Comparison of ENCODE assay signal across 9 mouse cellular contexts in the genomic region with DNA sequence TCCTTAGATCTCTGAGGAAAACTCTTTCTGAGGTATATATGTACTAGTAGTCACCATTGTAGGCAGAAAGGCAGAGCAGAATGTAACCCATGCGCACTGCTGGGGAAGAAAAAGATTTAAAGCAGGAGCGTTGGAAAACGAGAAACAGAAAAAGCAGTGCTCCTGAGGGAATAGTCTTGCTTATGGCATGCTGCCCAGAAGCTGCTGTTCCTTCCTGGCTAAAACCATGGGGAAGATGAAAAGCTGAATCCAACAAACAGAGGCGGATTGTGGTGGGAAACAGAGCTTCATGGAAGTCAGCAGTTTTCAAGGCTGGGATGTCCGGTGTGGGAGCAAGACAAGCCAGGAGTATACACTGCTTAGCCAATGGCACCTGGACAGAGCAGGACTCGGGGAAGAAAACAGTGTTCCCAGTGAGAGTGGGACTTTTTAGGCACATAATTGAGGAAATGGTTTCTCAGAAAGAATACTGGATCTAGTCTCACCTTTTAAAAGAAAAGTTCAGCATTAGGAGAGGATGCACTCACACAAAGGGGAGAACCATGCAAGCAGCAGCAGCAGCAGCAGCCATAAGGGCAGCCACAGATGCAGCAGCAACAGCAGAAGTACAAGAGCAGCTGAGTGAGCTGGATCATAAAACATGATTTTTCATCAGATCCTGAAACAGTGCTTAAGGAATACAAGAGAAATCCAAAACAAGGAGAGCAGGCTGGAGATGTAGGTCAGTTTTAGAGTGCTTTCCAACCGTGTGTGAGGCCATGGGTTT. TPM values are rescaled to one million over a fixed set of nuclear protein-coding genes. Genes with fewer than 3 reads are reported as not detected.
DNase-seq lines count a peak whose midpoint lies in the region; ATAC-seq lines count a peak whose summit lies in the region.
"Had no signal": no experiment of that assay in that cellular context is flagged by ENCODE, and none has a peak within 500 bp of the region (broad histone marks: within the 10 kb centered on the region; RNA-seq: fewer than 3 reads in every experiment).

No protein-coding gene starts in this region.

- H3K4me1 ChIP-seq in forebrain, embryonic 14.5 days (ENCODE audit: control insufficient read depth, insufficient read depth, low read length) = no peaks in the 10 kb centered on the region
- no peaks in the 10 kb centered on the region for H3K4me1 ChIP-seq in forebrain, embryonic 12.5 days
- H3K4me1 ChIP-seq in neural tube, embryonic 13.5 days (replicated peaks) = no peaks in the 10 kb centered on the region; the same call in 1 of the 2 replicates
- H3K4me1 ChIP-seq in hindbrain, embryonic 15.5 days (replicated peaks) = no peaks in the 10 kb centered on the region

- DNase-seq in forebrain, embryonic 14.5 days (ENCODE audit: low spot score) = peak; percentile 58
- DNase-seq in neural tube, embryonic 10.5 days (ENCODE audit: extremely low spot score, low spot score) = no peak
- peak; percentile 27 to 42 for DNase-seq in right cerebral cortex, adult 2 months (ENCODE audit: low spot score in 2 of 2)

- no peak overlapping the region for H3K4me3 ChIP-seq in forebrain, embryonic 14.5 days (ENCODE audit: low read depth, low read length)
- H3K4me3 ChIP-seq in forebrain, embryonic 12.5 days (replicated peaks) = no peak overlapping the region
- H3K4me3 ChIP-seq in neural tube, embryonic 13.5 days = no peak overlapping the region
- H3K4me3 ChIP-seq in hindbrain, embryonic 15.5 days = no peak overlapping the region

- peak; percentile 37; the same call in 1 of the 2 replicates for ATAC-seq in forebrain, embryonic 14.5 days
- ATAC-seq in forebrain, embryonic 12.5 days (ENCODE audit: low FRiP score) = no peak
- ATAC-seq in neural tube, embryonic 13.5 days (ENCODE audit: low read depth) = peak; percentile 53
- ATAC-seq in hindbrain, embryonic 15.5 days (ENCODE audit: low FRiP score, low read depth) = peak; percentile 80
- ATAC-seq in megakaryocyte-erythroid progenitor cell, adult 5-6 weeks (replicated peaks; ENCODE audit: low FRiP score, low TSS enrichment, poor library complexity, severe bottlenecking) = no peak
- ATAC-seq in activated CD4-positive, CD25-positive, alpha-beta regulatory T cell, adult 4 months = no peak

- H3K9ac ChIP-seq in forebrain, embryonic 14.5 days (ENCODE audit: low read length) = no peak overlapping the region
- H3K9ac ChIP-seq in forebrain, embryonic 12.5 days = no peak overlapping the region
- H3K9ac ChIP-seq in neural tube, embryonic 13.5 days = no peak overlapping the region
- no peak overlapping the region for H3K9ac ChIP-seq in hindbrain, embryonic 15.5 days

- no peak overlapping the region for H3K27ac ChIP-seq in forebrain, embryonic 14.5 days (ENCODE audit: low read depth, low read length)
- H3K27ac ChIP-seq in forebrain, embryonic 12.5 days = no peak overlapping the region
- H3K27ac ChIP-seq in neural tube, embryonic 13.5 days (replicated peaks) = peak overlapping the region; percentile 57
- peak overlapping the region; percentile 63 for H3K27ac ChIP-seq in hindbrain, embryonic 15.5 days (replicated peaks)

- H3K27me3 ChIP-seq in forebrain, embryonic 14.5 days (replicated peaks; ENCODE audit: control insufficient read depth, insufficient read depth, low read length) = no peaks in the 10 kb centered on the region
- no peaks in the 10 kb centered on the region for H3K27me3 ChIP-seq in forebrain, embryonic 12.5 days
- H3K27me3 ChIP-seq in neural tube, embryonic 13.5 days = no peaks in the 10 kb centered on the region
- no peaks in the 10 kb centered on the region for H3K27me3 ChIP-seq in hindbrain, embryonic 15.5 days
- H3K27me3 ChIP-seq: CH12.LX had no signal

- no peaks in the 10 kb centered on the region for H3K36me3 ChIP-seq in forebrain, embryonic 14.5 days (ENCODE audit: control insufficient read depth, insufficient read depth, low read length)
- no peaks in the 10 kb centered on the region for H3K36me3 ChIP-seq in forebrain, embryonic 12.5 days (replicated peaks)
- no peaks in the 10 kb centered on the region for H3K36me3 ChIP-seq in neural tube, embryonic 13.5 days
- no peaks in the 10 kb centered on the region for H3K36me3 ChIP-seq in hindbrain, embryonic 15.5 days

- 50% methylated on average over 7 of the region's 7 CpGs for WGBS in forebrain, embryonic 14.5 days
- WGBS in forebrain, embryonic 12.5 days = 72% methylated on average over 7 of the region's 7 CpGs
- WGBS in neural tube, embryonic 13.5 days = 49% methylated on average over 7 of the region's 7 CpGs
- WGBS in hindbrain, embryonic 15.5 days = 50% methylated on average over 7 of the region's 7 CpGs

- no peaks in the 10 kb centered on the region for H3K9me3 ChIP-seq in forebrain, embryonic 14.5 days (replicated peaks; ENCODE audit: control insufficient read depth, low read length)
- no peaks in the 10 kb centered on the region for H3K9me3 ChIP-seq in forebrain, embryonic 12.5 days
- no peaks in the 10 kb centered on the region for H3K9me3 ChIP-seq in neural tube, embryonic 13.5 days
- H3K9me3 ChIP-seq in hindbrain, embryonic 15.5 days = no peaks in the 10 kb centered on the region

- 0 out of 2 replicates have a peak overlapping the region, but pooled peaks have one; percentile 1 for H3K4me2 ChIP-seq in forebrain, embryonic 14.5 days (ENCODE audit: low read length)
- no peak overlapping the region for H3K4me2 ChIP-seq in forebrain, embryonic 12.5 days
- peak overlapping the region; percentile 9; the same call in 1 of the 2 replicates for H3K4me2 ChIP-seq in neural tube, embryonic 13.5 days
- peak overlapping the region; percentile 19; the same call in 1 of the 2 replicates for H3K4me2 ChIP-seq in hindbrain, embryonic 15.5 days

RNA-seq across cellular contexts. Expression of a gene that starts 33.0 kb away (rescaled TPM):
- 35.9 and 47.0 TPM in 2 replicates for polyA plus RNA-seq in forebrain, embryonic 14.5 days (2014; fragmentation: Nextera tagmentation; extraction: Ambion mirVana)
- polyA plus RNA-seq in forebrain, embryonic 12.5 days (2016; fragmentation: Nextera tagmentation; extraction: Ambion mirVana) = 75.5 and 75.9 TPM in 2 replicates
- polyA plus RNA-seq in neural tube, embryonic 13.5 days (2015; fragmentation: Nextera tagmentation; extraction: Ambion mirVana) = 49.5 and 56.3 TPM in 2 replicates
- 48.5 and 50.0 TPM in 2 replicates for polyA plus RNA-seq in hindbrain, embryonic 15.5 days (2015; fragmentation: Nextera tagmentation; extraction: Ambion mirVana)
- total RNA-seq in megakaryocyte-erythroid progenitor cell, adult 5-6 weeks (2014; fragmentation: Nextera tagmentation) = 69.6 and 87.1 TPM in 2 replicates
- total RNA-seq in megakaryocyte-erythroid progenitor cell, adult 5-6 weeks (2017) = 95.4 and 134 TPM in 2 replicates
- polyA plus RNA-seq in activated CD4-positive, CD25-positive, alpha-beta regulatory T cell, adult 4 months (2017; shearing (Covaris generic)) = 10 to 100 TPM; 20.3 to 22.5 TPM

Comparison
In these comparisons a context has a peak if more than half of its experiments do, and no peak if none do; other contexts are left out.
1. ATAC-seq: peak in forebrain, embryonic 14.5 days (single experiment), neural tube, embryonic 13.5 days (single experiment) and hindbrain, embryonic 15.5 days (single experiment); none in forebrain, embryonic 12.5 days (single experiment), megakaryocyte-erythroid progenitor cell, adult 5-6 weeks (single experiment) and activated CD4-positive, CD25-positive, alpha-beta regulatory T cell, adult 4 months (single experiment).
2. H3K27ac ChIP-seq: peak in neural tube, embryonic 13.5 days (single experiment) and hindbrain, embryonic 15.5 days (single experiment); none in forebrain, embryonic 14.5 days (single experiment) and forebrain, embryonic 12.5 days (single experiment).